Mouse (Mus musculus) MEL-GATA-1-ER (cell line): ENCODE measurements around the gene Cpne5.

Experiments
- DNase-seq: peaks from one replicate; pipeline ENCODE4 v3.0.0-alpha.2; 2012; ENCODE audit warnings: low read depth; ENCODE audit errors: extremely low read depth

Gene Cpne5

DNA sequence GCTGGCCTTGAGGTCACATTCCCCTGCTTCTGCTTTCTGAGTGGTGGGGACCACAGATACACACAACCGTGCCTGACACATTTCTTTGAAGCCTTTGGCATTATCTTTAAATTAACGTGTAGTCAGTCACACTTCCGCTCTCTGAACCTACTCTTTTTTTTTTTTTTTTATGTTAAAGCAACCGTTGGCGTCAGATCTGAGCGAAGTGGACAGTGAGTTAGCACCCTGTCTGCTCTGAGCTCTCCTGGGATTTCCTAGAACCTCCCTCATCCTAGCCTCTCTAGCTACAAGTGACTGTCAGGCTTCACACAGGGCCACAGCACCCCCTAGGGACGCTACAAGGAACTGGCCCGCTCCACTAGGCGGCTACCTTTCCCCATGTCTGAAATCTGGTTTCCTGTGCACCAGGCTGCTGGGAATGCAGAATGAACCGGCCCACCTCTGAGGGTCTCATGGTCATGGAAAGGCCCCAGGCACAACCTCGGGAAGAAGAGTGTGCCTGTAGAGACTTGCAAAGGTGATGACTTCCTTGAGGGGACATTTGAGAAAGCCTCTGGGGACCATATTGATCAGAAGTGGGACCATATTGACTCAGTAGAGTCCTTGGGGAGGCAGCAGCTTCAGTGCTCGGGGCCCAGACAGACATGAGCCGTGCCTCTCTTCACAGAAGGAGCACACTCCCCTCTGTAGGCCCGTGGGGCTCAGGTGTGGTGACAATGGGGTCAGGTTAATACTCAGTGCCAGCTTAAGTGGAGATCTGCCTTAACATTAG is 66.8 kb downstream of the Cpne5 start:
- peak; percentile 87 for DNase-seq

DNA sequence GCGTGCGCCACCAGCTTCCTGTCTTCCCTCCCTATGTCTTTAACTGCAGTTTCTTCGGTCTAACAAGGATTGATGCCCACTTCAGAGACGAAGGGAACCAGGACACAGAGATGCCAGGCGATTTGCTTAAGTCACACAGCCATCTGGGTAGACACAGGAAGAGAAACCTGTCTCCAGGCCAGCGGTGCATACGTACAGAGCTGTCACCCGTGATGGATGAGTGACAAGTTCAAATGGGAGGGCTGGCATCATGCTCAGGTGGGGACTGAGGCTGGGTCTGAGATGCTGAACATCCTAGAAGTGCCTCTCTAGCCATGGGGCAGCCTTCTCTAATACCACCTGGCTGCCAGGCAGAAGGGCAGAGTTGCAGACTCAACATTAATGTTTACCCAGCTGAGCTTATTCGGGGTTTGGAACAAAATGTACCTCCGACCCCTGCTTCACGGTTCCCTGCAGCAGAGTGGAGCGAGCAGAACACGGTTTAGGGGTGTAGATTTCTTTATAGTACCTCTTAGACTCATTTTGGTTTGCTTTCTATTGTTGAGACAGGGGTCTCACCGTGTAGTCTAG is 67.5 kb downstream of the Cpne5 start:
- DNase-seq = no peak

DNA sequence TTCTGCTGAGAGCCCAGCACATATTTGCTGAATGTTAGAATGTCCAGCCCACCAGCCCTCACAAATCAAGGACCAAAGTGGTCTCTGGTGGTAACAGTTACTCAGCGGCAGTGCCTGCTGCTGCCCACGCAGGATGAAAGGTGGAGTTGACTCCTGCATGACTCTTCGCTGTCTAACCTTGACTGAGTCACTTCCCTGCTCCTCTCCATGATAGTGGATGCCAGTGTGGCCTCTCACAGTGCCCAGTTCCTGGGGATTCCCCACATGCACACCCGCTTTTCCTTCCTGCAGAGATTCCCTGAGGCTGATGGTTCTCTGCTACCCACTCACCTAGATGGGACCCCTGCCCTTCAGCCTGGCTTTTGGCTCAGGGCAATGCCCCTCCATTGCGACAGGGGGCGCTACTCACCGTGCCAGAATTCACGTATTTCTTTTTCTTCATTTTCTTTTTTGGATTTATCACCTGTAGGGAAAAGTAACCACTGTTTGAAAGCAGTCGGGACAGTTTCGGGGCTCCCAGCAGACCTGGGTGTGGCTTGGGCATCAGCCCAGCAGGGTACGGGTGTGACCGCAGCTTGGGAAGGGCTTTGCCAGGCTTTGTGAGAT is 68.9 kb downstream of the Cpne5 start:
- no peak for DNase-seq

DNA sequence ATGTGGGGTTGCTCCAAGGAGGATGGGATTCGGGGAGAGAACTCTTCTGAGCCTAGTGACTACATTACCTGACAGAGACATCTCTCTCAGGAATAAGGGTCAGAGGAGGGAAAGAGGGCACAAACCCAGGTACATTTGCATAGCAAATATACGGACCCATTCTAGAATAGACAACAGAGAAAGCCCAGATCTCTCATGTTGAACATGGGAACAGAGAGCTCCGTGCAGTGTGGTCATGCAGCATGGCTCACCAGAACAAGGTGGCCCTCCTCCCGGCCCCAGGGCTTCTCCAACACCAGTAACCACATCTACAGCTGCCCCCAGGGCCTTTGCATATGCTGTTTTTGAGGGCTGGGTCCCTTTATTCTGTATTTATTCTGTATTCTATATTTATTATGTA is 69.5 kb downstream of the Cpne5 start:
- DNase-seq = no peak

DNA sequence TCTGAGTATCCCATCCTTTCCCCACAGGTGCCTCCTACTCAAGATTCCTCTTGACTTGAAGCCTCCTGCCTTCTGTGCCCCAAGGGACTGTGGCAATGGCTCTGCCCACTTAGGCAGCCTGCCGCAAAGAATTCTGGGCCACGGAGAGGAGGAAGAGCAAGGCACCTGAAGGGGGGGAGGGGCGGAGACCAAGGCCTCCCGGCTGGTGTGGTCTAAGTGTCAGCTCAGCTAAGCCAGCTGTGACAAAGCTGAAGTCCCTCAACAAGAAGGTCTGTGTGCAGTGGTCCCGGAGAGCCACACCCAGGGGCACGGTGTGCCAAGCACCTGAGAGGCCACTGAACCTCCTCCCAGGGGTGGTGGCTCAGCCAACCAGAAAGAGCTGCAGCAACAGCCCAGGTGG is 70.6 kb downstream of the Cpne5 start:
- DNase-seq = no peak

DNA sequence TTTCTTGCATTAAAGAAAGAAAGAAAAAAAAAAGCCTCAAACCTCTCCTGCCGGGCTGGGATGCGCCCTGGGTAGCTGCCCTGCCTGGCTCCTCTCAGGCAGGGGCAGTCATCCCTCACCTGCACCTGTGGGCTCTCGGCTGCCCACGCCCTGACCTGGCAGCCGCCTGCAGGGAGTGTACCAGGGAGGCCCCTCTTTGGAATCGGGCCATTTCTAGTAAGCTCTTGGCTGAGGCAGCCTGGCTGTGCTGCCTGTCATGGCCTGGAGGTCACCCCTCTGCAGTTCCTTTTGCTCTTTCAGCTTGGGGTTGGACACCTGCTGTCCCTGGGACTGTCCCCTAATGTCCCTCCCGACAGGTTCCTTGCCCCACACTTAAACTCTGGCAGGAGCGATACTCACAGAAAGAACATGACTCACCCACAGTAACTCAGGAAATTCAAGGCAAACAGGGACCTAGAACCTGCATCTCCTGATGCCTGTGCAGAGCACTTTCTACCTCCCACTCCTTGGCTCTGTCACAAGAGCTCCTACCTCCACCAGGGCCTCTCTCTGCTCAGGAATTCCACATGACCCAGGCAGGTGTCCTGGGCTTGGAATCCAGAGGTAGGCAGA is 71.9 kb downstream of the Cpne5 start:
- DNase-seq = no peak

DNA sequence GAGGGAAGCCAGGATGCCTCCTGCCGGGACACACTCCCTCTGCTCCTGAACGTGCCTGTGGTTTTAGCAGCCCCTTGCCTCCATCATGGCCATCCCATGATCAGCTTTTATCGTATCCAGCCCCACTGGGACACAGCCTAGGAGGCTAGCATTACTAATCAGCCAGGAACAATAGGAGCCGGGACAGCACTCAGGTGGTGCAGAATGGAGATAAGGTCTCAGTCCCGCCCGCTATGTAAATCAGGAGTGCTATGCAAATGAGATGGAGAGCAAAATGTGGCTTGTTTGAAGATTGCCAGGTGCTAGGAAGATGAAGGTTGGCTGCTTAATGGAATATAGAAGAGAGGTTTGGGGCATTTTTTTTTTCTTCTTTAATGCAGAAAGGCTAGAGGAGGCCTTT is 72.5 kb downstream of the Cpne5 start:
- DNase-seq = no peak

DNA sequence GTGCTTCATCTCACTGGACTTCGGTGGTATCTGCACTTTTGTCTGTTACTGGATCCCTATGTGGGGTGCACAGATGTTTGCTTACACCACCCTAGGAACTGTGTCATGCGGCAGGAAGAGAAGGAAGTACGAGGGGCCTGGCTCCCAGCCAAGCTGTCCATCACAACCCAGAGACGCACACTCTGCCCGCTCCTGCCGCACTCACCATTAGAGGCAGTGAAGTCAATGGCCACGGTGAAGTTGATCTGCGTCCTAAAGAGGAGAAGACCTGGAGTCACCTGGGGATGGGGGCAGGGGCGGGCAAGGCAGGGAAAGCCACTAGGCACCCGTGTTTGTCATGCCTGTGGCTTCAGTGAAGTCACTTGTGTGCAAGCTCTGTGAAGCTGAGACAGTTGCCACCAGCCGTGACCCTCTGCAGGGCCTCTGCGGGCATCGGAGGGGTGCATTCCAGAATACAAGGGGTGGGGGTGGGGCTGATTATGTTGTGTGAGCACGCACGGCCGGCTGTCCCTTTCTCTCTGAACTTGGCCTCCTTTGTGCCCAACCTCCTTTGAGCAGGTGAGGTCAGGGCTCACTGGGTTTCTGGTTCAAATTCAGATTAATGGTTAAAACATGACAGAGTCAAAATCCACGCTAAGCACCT is 73.4 kb downstream of the Cpne5 start:
- peak; percentile 73 for DNase-seq

DNA sequence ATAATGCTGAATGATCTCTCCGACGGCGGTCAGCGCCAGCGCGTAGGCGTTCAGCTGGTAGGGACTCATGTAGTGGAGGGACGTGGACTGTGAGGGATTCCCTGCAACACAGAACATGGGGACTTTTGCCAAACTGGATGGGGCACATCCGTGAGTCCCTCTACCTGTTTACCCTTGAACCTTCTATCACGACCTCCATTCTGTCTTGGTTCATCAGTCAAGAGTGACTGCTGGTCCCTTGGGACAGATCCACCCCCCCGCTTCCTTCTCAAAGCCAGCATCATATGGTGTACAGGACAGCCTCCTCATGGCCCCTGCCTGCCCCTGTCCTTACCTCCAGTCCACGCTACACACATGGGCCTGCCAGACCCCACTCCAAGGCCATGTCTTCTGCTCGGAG is 75.6 kb downstream of the Cpne5 start:
- DNase-seq = no peak

DNA sequence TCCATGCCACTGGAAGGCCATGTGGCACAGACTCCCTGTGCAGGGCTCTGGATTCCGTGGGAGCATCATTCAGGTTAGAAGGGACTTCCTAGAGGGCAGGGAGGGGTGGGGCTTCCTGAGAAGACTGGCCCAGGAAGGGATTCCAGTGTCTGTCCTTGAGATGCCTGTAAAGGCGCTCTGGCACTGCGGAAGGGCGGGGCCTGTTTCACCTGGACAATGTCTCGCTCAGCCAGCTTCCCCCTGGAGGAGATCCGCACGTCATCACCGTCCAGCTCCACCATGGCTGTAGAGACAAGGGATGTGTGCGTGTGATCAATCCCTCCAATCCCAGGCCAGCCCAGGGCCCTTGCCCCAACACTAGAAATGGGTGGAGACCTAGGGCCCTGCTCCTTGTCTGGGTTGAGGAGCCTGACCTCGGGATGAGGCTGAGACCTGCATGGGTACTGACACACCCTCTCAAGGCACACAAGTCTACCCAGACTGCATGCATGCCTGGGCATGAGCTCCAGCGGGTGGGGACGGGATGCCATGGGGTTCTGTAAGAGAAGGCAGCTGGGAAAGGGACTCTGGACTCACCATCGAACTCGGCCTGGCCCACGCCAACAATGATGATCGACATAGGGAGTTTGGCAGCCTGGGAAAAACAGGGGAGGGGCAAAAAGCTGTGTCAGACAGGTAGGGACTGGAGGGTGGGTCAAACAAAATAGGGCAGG is 78.1 kb downstream of the Cpne5 start:
- no peak for DNase-seq

DNA sequence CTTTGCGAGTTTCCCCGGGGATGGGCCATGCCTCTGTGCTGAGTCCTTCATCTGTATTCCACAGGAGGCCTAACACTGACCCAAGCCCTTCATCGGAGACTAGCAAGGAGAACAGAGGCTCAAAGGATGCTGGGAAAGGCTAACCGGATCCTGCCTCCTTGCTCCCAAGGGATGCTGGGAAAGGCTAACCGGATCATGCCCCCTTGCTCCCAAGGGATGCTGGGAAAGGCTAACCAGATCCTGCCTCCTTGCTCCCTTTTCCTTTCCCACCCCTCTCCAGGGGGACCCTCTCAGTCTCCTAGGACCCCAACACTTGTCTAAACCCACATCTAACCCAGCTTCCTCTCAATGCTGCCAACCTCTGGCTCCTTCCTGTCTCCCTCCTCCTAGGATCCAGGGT is 78.6 kb downstream of the Cpne5 start:
- DNase-seq = no peak

DNA sequence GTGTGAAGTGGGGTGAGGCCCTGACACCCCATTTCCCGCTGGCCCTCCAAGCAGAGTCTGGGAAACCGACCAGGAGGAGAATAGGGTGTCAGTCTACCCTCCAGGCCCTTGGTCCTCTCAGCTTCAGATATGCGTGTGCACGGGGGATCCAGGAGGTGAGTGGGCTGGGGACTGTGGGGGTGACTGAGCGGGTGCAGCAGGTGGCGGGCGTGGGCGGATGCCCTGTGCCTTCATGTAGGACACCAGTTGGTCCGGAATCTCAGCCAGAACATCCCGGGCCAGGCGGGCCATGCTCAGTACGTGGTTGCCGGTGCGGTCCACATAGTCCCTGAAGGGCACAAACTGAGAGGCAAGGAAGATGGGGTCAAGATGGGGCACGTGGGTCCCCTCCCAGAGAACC is 79.1 kb downstream of the Cpne5 start:
- DNase-seq = no peak

DNA sequence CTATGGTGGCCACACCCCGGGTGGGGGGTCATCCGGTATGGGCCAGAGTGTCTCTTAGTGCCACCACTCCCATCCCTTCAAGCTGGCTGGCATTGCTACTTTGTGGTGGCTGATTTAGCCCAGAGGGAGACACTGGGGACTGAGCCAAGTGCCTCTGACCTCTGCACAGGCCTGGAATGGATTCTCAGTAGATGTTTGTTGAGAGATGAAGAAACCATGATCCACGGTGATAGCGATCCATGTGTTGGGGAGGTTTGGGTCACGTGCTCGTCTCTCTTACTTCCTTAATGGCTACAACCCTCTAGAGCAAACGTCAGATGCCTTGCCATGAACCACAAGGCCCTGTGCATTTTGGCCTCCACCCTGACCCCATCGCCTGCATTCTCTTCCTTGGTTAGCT is 81.1 kb downstream of the Cpne5 start:
- no peak for DNase-seq

DNA sequence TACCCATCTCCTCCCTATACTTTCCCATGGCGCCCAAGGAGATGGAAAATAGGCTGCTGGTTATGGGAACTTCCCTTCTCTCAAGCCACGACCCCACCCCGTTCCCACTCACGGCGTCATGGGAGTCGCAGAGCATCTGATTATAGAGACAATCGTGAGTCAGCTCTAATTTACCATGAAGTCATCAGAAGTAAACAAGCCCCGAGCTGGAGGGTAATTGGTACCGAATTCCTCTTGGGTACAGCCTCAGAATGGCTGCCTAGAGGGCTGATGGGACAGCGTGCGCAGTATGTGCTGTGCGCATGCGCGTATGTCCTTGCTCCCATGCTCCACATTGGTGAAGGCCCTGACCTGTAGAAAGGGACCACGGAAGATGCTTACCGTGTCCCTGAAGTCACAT is 81.6 kb downstream of the Cpne5 start:
- DNase-seq = no peak

DNA sequence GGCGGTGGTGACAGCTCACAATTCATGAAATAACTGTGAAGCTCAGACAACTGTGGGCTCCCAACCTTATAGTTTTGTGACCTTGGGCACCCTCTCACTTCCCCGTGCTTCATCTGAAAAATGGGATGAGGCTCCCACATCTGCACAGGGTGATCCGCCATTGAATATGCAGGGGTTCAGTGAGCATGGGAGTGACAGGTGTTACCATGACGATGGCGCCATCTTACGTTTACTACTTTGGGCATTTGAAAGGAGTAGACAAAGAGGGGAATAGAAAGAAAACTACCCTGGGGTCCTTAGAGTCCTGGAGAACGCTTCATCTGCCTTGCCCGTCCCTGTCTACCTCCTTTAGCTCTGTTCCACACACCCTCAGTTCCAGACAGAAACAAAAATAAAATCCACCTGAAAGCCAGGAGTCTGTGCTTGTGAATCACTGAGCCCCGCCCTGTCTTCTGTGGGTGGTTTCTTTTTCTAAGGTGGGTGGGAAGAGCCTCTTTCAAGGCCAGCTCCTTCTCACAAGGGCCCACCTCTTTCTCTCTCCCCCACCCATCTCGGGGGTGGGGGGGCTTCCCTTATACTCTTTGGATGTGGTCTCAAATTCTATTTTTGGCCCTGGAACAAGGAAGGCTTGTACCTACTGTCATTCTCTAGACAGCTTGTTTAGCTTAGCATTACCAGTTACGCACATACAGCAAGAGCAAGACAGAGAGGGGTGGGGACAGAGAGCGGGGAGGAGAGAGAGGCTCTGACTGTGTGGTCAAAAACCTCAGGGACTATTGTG is 82.4 kb downstream of the Cpne5 start:
- DNase-seq = no peak

DNA sequence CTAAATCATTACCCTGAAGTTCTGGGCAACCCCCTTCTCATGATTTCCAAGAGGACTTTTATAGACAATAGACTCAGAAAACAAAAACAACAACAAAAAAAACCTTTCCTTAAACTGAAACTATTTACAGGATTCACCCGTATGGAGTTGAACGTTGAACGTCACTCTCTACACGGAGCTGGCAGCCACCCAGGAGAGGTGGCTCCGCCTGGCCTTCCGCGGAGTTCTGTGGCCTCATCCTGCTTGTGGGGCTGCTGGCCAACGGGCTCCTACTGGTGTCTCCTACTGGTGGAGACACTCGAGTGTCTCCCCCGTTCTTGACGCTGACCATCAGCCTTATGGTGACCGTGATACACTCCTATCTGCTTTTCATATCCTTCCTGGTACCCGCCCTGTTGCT is 83.7 kb downstream of the Cpne5 start:
- no peak for DNase-seq

DNA sequence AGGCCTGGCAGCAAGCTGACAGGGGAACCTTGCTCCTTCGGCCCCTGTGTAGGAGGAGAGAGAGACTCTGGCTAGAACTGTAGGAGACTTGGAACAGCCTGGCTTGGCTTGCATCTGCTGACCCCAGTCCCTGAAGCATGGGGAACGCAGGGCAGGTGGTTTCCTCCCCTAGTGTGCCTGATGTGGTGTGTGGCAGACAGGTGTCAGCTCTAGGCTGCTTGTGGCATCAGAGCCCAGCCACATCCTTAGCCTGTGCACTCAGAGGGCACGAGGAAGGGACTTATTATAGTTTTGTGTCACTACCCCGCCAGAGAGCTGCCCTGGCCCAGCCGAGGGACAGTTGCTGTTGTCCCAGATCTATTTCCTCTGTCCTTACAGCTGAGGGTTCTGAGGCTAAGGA is 85.4 kb downstream of the Cpne5 start:
- no peak for DNase-seq

DNA sequence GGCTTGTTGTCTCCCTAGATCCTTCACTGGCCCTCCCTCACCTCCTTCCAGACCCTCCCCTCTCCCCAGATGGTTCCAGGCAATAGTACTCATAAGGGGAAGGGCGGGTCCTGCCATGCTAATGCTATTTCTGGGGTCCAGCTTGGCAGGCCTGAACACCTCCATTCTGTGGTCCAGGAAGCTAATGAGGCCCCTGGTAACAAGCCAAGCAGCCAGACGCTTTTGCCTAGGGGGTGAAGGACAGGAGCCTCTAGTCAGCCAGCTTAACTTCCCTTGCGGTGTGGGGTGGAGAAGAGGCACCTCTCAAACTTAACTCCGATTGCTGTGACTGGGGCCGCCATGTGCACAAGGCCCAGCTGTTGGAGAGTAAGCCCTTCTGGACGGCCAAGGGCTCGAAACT is 88.2 kb downstream of the Cpne5 start:
- DNase-seq = no peak

DNA sequence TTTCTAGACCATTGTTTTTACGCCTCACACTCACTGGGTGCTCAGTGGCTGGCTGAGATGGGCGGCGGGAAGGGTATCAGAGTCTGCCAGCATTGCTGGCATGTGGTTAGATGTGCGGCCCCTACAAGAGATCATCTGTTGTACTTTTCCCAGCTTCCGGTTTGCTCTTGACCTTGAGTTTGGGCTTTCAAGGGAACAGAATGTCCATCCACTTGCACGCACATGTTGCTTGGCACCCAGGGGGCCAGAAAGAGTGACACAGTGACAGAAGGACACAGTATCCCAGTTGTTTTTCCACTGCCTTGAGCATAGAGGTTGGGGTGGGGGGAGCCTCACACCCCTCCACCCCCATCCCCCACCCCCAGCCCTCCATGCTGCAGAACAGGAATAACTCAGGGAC is 90.2 kb downstream of the Cpne5 start:
- DNase-seq = no peak

DNA sequence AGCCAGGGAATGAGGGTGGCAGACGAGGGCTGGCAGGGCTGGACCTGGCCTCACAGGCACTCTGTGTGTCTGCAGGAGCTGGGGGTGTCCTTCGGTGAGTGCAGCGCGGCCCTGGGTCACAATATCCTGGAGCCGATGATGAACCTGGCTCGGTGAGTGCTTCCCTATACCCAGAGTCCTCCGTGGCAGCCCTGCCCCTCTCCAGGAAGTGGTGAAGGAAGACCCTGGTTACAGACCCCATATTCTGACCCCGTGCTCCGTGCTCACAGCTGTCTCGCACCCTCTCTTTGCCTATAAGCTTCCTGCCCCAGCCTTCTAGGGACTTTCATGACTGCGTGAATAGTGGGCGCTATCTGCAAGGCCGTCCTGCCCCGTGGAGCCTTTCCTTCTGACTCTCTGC is 90.7 kb downstream of the Cpne5 start:
- DNase-seq = no peak

DNA sequence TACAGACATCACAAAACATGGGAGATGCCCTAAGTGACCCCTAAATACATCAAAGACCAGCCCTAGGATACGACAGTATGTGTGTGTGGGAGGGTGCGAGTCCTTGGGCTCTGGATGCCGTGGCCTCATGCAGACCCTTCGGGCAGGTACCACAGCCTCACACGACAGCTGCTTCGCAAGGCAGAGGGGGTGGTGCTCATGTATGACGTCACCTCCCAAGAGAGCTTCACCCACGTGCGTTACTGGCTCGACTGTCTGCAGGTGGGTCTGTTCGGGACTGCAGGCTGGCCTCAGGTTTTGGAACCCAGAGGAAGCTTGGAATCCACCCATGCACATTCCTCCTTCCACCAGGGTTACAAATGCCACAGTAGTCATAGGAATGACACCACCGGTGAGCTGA is 92.9 kb downstream of the Cpne5 start:
- no peak for DNase-seq
